Mouse (Mus musculus) gonadal fat pad, adult 2 months (tissue): ENCODE measurements around the gene Pdss2. TPM values are rescaled to one million over a fixed set of nuclear protein-coding genes. Genes with fewer than 3 reads are reported as not detected.
A peak's percentile ranks its signal among the peaks of the same experiment; 100 is the strongest.

Experiments used
- DNase-seq: peaks from one replicate; pipeline ENCODE4 v3.0.0-alpha.2; 2012; ENCODE audit warnings: low read depth
- polyA plus RNA-seq: library from polyadenylated mRNA; depleted of rRNA; stranded (reverse); fragments of >200 nt; gene quantifications from 2 replicates; pipeline ENCODE4 v1.2.3, GENCODE M21; 2012; rRNA removed

The Pdss2 gene
- polyA plus RNA-seq = 7.2 and 7.6 TPM in 2 replicates

- DNase-seq = no peak
Observed at GRCm38 (mm10) chr10:43220910-43221625, at the start of gene Pdss2. Pdss2 (plus strand) TSS chr10:43221486.

DNA sequence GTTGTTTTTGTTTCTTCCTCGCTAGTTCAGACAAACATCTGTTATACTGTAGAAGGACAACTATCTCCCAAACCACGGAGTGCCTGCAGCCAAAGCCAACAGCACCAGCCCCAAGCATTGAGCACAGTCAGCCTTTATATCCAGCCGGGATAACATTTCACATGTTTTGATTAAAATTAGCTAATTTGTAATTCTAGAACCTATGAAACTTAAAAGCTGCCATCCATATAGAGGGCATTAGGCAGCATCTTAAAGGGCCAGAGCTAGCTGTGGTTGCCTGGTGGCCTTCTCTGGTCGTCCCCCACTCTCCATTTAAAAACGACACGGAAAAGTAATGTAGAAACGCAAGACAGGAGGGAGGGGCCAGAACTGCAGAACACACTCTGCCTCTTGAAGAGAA is 49.2 kb upstream of the Pdss2 start:
- DNase-seq = no peak

GRCm38 (mm10) chr10:43172554-43172953 is 48.7 kb upstream of the Pdss2 start:
- no peak for DNase-seq

DNA sequence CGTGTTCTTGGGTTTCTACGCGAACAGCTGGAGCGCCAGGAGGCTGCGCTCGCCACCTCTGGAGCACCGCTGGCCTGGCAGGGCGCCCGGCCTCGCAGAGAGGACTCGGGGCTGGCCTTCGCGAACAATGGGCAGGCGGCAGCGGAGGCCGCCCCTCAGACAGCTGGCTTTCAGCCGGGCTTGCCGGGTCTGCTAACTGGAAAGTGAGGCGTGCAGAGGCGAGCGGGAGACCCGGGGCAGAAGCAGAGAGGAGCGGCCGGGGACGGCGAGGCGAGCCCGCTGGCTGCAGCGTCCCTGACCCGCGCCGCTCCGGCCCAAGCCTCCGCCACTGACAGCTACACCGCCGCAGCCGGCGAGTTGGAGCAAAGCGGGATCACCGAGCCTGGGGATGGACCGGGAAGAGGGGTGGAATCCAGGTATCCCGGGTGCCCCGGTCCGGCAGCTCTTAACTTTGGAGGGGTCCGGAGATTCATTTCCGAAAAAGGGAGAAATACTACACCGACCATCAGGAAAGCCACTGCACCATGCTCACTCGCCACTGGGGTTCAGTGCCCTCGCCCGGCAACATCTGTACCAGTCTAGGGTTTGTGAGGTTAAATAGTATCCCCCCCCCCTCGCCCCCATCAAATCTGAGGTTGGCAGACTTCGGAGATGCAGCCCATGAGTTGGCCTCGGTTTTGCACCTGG is 48.0 kb upstream of the Pdss2 start:
- DNase-seq = no peak

- DNase-seq = no peak
Observed at GRCm38 (mm10) chr10:43173828-43174325, 47.4 kb upstream of the Pdss2 start.

DNA sequence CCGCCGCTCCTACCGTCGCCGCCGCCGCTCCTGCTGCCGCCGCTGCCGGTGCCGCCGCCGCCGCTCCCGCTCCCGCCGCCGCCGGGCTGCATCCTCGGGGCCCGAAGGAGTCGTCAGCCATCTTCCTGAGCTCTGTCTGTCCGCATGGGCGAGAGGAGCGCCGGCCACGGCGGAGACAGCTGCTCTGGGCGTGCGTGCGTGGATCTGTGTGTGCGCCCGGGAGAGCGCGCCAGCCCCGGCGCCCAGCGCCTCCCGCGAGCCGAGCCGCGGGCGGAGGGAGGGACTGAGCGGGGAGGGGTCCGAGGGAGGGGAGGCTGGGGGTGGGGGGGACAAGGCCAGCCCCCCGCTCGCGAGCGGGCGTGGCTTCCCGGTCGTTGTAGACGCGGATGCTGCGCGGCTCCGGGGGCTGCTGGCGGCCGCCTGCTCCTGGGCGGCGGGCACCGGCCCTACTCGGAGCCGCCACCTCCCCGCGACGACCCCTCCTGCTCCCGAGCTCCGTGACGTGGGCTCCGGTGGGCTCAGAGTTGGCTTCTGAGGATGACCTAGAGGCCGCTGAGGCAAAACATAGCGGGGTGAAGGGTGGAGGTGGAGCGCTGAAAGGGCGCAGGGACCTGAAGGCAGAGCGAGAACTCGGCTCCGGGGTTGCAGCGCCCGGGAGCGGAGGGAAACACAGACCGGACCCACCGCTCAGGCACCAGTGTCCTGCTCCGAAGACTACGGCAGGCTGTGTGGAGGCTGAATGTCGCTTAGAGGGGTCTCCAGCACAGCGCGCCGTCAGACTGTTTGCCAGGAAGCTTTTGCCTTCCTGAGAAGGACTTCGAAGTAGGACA is 46.7 kb upstream of the Pdss2 start, which contains the start of the genes Sobp and 9030612E09Rik:
TSS of gene Sobp (minus strand) at position 205 of the 830 bp plus-strand sequence.
TSS of gene 9030612E09Rik (plus strand) at position 379 of the 830 bp plus-strand sequence.
- DNase-seq = no peak

- no peak for DNase-seq
Observed at GRCm38 (mm10) chr10:43175156-43175601, 46.1 kb upstream of the Pdss2 start.

GRCm38 (mm10) chr10:43180313-43180912 is 40.9 kb upstream of the Pdss2 start:
- no peak for DNase-seq

GRCm38 (mm10) chr10:43200206-43200605 is 21.1 kb upstream of the Pdss2 start:
- no peak for DNase-seq

DNA sequence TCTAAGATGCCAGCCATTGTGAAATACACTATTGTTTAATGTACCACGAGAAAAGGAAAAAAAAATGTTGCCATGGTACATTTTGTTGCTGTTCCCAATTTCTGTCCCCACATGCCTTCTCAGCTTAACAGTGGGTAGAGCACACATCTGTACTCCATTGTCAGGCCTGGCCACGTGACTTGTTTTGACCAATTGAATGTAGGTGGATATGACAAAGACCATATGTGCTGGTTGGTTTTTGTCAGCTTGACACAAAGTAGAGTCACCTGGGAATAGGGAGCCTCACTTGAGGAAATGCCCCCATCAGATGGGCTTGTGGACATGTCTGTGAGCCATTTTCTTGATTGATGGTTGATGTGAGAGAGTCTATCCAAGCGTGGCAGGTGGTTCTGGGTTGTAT is 17.4 kb upstream of the Pdss2 start:
- no peak for DNase-seq

- DNase-seq = no peak
Observed at GRCm38 (mm10) chr10:43211866-43212265, 9.4 kb upstream of the Pdss2 start.

DNA sequence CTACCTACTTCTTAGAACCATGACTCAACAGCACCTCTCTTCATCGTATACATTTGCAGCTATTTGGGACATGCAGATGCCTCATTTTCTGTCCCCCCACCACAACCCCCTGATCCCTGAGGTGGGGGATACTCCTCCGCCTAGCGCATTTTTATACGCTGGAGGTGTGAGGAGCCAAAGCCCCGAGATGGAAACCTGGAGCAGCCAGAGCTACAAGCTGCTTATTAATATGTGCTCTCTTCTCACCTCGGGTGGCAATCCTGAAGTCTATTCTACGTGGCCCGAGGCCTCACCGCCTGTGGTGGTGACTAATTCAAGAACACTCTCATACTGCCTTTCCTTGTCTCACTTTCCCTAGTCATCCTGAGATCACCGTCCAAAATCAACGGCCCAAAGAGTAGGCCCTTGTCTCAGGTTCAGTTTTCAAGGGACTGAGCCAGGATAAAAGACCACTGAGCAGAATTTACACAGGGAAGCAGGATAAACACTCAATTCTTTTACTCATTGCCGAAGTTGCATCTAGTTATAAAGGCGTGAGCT is 3.9 kb upstream of the Pdss2 start:
- DNase-seq = no peak

GRCm38 (mm10) chr10:43220479-43220878 is 807 bp upstream of the Pdss2 start:
- no peak for DNase-seq

GRCm38 (mm10) chr10:43221659-43222058 is 373 bp downstream of the Pdss2 start:
- DNase-seq = no peak

- peak; percentile 89 for DNase-seq
Observed at GRCm38 (mm10) chr10:43223391-43223790, 2.1 kb downstream of the Pdss2 start.

GRCm38 (mm10) chr10:43226391-43226790 is 5.1 kb downstream of the Pdss2 start:
- DNase-seq = no peak

DNA sequence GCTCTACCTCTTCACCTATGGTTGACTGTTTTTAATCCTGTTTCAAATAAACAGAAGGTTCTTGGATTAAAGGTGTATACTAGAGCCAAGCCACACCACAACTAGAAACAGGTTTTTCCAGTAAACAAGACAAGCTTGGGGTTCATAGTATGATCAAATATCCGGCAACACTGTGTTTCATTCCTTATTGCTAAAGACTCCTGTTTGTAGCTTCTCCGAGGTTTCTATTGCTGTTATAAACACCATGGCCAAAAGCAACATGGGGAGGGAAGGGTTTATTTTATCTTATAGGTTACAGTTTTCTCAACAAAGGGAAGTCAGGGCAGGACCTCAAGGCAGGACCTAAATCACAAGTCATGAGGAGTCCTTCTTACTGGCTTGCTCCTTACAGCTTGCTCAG is 8.0 kb downstream of the Pdss2 start:
- DNase-seq = peak; percentile 89

DNA sequence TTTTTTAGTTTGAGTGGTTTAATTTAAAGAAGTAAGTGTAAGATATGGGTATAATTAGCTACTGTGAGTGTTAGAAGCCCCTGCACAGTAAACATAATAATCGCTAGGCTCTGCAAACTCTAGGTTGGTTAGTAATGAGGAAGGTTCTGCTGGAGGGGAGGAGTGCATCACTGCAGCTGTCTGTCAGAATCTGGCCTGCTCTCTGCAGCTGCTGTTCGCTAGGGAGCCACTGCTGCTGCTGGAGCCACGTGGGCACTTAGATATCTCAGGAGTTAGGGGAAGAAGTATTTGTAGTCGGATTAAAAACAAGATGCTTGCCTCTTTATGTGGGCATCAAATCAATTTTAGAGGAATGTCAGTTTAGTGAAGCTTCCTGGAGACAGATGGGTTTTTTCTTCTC is 13.2 kb downstream of the Pdss2 start:
- no peak for DNase-seq

- no peak for DNase-seq
Observed at GRCm38 (mm10) chr10:43235011-43235410, 13.7 kb downstream of the Pdss2 start.

DNA sequence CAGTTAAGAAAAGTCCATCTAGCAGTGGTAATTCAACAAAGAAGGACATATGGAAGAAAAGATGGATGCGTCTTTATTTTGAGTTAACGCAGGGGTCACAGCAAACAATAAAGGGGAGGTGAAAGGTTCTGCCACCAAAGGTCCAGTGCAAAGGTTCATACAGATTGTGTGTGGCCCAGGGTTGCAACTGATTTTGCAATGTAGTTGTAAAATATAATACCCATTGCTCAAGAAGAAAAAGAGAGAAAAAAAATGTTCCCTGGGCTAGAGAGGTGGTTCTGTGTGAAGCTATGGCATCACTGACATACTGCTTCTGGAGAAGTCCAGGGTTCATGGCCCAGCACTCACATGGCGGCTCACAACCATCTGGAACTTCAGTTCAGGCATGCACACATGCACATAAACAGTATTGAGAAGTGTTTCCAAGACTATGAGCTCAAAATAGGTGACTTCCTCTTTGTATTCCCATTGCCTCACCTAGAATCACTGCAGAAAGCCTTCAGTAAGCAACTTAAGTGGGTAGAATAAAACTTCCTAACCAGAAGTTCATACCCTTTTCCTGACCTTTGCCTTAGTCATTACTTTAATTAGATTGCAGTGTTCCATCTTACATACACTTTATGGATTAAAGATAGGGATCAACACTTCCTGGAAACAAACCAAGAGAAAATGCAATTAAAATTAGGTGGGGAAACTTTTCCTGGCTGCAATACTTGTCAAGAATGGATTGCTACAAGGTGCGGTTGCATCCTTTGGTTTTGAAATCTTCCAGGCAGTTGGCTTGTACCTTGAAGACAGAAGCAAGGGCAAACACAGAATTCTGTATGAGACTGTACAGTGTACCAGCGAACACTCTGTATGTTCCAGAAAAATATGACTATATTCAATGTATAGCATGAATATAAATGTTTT is 14.7 kb downstream of the Pdss2 start:
- DNase-seq = peak; percentile 97
